Mouse (Mus musculus) neural tube, embryonic 15.5 days (tissue): ENCODE measurements around the gene Rasal2. TPM values are rescaled to one million over a fixed set of nuclear protein-coding genes. Genes with fewer than 3 reads are reported as not detected.

ENCODE experiments used
- ATAC-seq: fragments of 200-750 bp; cut with Nextera tagmentation; 2 replicates; pipeline ENCODE4 v1.8.0; 2017; ENCODE audit warnings: mild to moderate bottlenecking, moderate TSS enrichment, moderate library complexity; ENCODE audit not compliant: low FRiP score
- H3K27ac ChIP-seq: fragments of 300-500 bp; sonication (generic); replicated peaks from 2 replicates; pipeline ENCODE4 v1.5.1; 2015; ENCODE audit warnings: mild to moderate bottlenecking, inconsistent platforms
- H3K27me3 ChIP-seq: fragments of 300-500 bp; sonication (generic); replicated peaks from 2 replicates; pipeline ENCODE4 v1.6.1; 2015; ENCODE audit warnings: inconsistent platforms
- H3K36me3 ChIP-seq: fragments of 300-500 bp; sonication (generic); 2 replicates; pipeline ENCODE4 v1.6.1; 2015; ENCODE audit warnings: inconsistent platforms
- H3K4me1 ChIP-seq: fragments of 300-500 bp; sonication (generic); 2 replicates; pipeline ENCODE4 v1.6.1; 2015; ENCODE audit warnings: inconsistent platforms
- H3K4me2 ChIP-seq: fragments of 300-500 bp; sonication (generic); 2 replicates; pipeline ENCODE4 v1.6.1; 2015; ENCODE audit warnings: inconsistent platforms, mild to moderate bottlenecking, moderate library complexity
- H3K4me3 ChIP-seq: fragments of 300-500 bp; sonication (generic); replicated peaks from 2 replicates; pipeline ENCODE4 v1.5.1; 2015; ENCODE audit warnings: mild to moderate bottlenecking, inconsistent platforms
- H3K9ac ChIP-seq: fragments of 300-500 bp; sonication (generic); replicated peaks from 2 replicates; pipeline ENCODE4 v1.6.1; 2015; ENCODE audit warnings: mild to moderate bottlenecking, inconsistent platforms
- H3K9me3 ChIP-seq: fragments of 300-500 bp; sonication (generic); replicated peaks from 2 replicates; pipeline ENCODE4 v1.6.1; 2016; ENCODE audit warnings: inconsistent platforms
- WGBS: fragments of 180-500 bp; shearing (Covaris S2); methylation state at CpG from one replicate; pipeline ENCODE4 v1.1.7; 2015; ENCODE audit warnings: mixed read lengths; 5-methylcytosine and 5-hydroxymethylcytosine counted together
- polyA plus RNA-seq: library from polyadenylated mRNA; unstranded; fragments of >200 nt; fragmentation: Nextera tagmentation; extraction: Ambion mirVana; gene quantifications from 2 replicates; pipeline ENCODE4 v1.2.1, GENCODE M21; 2015

Rasal2 gene
- polyA plus RNA-seq, 1 experiment from 2014 or later, result 39.1 TPM

DNA sequence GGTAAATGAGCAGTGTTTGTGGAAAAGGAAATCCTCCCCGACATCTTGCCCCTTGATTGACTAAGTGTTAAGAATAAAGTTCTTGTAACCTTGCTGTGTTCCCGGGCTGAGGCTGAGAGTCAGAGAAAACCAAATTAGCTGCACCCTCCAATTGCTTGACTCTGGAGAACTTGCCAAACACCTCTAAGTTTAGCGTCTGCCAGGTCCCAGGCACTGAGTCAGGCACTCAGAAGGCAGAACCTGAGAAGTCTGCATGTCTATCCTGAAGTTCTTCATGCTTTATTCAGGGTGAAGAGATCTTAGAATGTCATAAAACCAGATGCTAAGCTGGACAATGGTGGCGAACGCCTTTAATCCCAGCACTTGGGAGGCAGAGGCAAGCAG, 36.4 kb upstream of the Rasal2 start:
- no peaks in the 10 kb centered on the region for H3K36me3 ChIP-seq
- no peak overlapping the region for H3K27ac ChIP-seq
- WGBS, result 78% methylated on average over 5 of the region's 5 CpGs
- H3K4me1 ChIP-seq, result peaks cover 33% of the 10 kb centered on the region
- H3K9me3 ChIP-seq, result no peaks in the 10 kb centered on the region
- H3K27me3 ChIP-seq, result no peaks in the 10 kb centered on the region; the same call in 1 of the 2 replicates
- H3K9ac ChIP-seq, result no peak overlapping the region
- no peak for ATAC-seq
- H3K4me3 ChIP-seq, result no peak overlapping the region
- no peak overlapping the region for H3K4me2 ChIP-seq

DNA sequence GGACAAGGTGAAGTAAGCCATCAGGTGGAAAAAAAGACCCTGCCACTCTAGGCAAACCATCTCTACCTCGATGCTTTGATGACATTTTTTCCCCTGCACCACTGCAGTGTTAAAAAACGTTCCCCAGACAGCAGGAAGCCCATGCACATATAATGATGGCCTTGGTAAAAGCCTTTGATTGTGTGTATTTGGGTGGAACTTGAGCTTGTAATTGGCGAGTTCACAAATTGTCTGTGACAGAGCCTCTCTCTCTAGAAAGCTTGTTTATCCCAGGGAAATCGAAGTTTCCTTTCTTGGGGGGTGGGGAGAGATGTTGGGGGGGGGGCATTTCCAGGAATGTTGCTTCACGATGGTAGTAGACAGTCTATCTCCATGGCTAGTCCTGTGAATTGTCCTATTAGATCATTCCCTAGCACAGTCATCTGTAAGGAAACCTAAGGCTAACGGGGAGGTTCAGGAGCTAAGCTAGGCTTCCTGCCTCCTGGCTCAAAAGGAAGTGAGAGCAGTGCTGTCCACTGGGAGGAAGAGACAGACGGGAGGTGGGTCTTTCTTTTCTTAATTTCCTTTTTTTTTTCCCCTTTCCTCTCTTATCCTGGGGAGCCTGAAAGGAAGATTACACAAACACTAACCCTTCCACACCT, 35.9 kb upstream of the Rasal2 start:
- H3K36me3 ChIP-seq, result no peaks in the 10 kb centered on the region
- no peak overlapping the region for H3K27ac ChIP-seq
- 28% methylated on average over 7 of the region's 7 CpGs for WGBS

GRCm38 (mm10) chr1:157447142-157447541, 34.7 kb upstream of the Rasal2 start:
- H3K36me3 ChIP-seq, result no peaks in the 10 kb centered on the region
- WGBS, result 43% methylated on average over 4 of the region's 4 CpGs

More for the DNA sequence above, 35.9 kb upstream of the Rasal2 start:
- Histone ChIP-seq H3K9ac (no peak overlapping the region), H3K4me2 (no peak overlapping the region), H3K4me3 (no peak overlapping the region), H3K27me3 (no peaks in the 10 kb centered on the region; the same call in 1 of the 2 replicates), H3K9me3 (no peaks in the 10 kb centered on the region), H3K4me1 (peaks cover 38% of the 10 kb centered on the region)
- no peak for ATAC-seq

GRCm38 (mm10) chr1:157446325-157446724, 33.9 kb upstream of the Rasal2 start:
- no peak for ATAC-seq
- H3K4me2 ChIP-seq, result no peak overlapping the region
- no peaks in the 10 kb centered on the region; the same call in 1 of the 2 replicates for H3K27me3 ChIP-seq
- no peak overlapping the region for H3K9ac ChIP-seq
- H3K9me3 ChIP-seq, result no peaks in the 10 kb centered on the region
- H3K4me1 ChIP-seq, result peaks cover 41% of the 10 kb centered on the region
- 57% methylated on average over 7 of the region's 7 CpGs for WGBS
- H3K4me3 ChIP-seq, result no peak overlapping the region
- no peak overlapping the region for H3K27ac ChIP-seq
- no peaks in the 10 kb centered on the region for H3K36me3 ChIP-seq

More at GRCm38 (mm10) chr1:157447142-157447541, 34.7 kb upstream of the Rasal2 start:
- H3K4me2 ChIP-seq, result no peak overlapping the region
- ATAC-seq, result no peak
- H3K9ac ChIP-seq, result no peak overlapping the region
- H3K27me3 ChIP-seq, result no peaks in the 10 kb centered on the region; the same call in 1 of the 2 replicates
- H3K4me3 ChIP-seq, result no peak overlapping the region
- no peak overlapping the region for H3K27ac ChIP-seq
- no peaks in the 10 kb centered on the region for H3K9me3 ChIP-seq
- peaks cover 41% of the 10 kb centered on the region for H3K4me1 ChIP-seq

GRCm38 (mm10) chr1:157445398-157445910, 33.1 kb upstream of the Rasal2 start:
- Histone ChIP-seq H3K9ac (no peak overlapping the region), H3K4me1 (peaks cover 39% of the 10 kb centered on the region), H3K9me3 (no peaks in the 10 kb centered on the region), H3K27ac (no peak overlapping the region), H3K36me3 (no peaks in the 10 kb centered on the region), H3K4me2 (no peak overlapping the region), H3K27me3 (no peaks in the 10 kb centered on the region; the same call in 1 of the 2 replicates), H3K4me3 (no peak overlapping the region)
- no peak for ATAC-seq
- 92% methylated on average over 6 of the region's 6 CpGs for WGBS

DNA sequence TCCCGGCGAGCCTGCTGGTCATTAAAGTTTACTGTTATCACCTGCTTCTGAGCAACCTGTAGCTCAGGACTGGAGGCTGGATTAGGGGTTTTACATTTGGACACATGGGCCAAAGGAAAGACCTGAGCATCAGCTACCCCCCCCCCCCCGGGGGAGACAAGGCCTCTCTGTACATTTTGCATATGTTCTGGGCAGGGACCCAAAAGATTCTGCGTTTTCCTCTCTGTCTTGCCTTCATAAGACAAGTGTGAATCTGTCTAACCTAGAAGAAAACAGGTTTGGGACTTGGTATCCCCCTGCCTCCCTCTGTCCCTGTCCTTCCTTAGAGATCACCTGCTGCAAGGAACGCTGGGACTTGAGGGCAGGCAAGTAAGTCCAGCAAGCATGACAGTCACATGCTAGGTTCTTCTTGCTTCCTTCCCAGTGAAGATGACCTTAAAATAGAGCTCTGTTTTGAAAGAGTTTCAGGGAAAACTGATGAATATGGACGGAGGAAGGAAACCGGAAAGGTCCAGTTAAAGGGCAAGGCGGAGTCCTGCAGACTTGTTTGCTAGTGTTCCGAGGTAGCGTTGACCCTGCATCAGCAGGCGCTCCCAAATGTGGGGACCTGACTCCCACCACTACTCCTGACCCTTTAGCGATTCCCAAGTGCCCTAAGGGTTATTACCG, 32.4 kb upstream of the Rasal2 start:
- no peak overlapping the region for H3K4me3 ChIP-seq
- H3K4me2 ChIP-seq, result no peak overlapping the region
- 69% methylated on average over 13 of the region's 13 CpGs for WGBS
- H3K4me1 ChIP-seq, result peaks cover 39% of the 10 kb centered on the region
- no peak overlapping the region for H3K9ac ChIP-seq
- ATAC-seq, result no peak
- H3K27me3 ChIP-seq, result no peaks in the 10 kb centered on the region
- no peaks in the 10 kb centered on the region for H3K36me3 ChIP-seq
- peak overlapping the region; percentile 45; the same call in 1 of the 2 replicates for H3K27ac ChIP-seq
- H3K9me3 ChIP-seq, result no peaks in the 10 kb centered on the region

- H3K9ac ChIP-seq, result no peak overlapping the region
Observed at GRCm38 (mm10) chr1:157443723-157444561, 31.5 kb upstream of the Rasal2 start.

GRCm38 (mm10) chr1:157443026-157443722, 30.8 kb upstream of the Rasal2 start:
- H3K9ac ChIP-seq, result no peak overlapping the region
- no peaks in the 10 kb centered on the region for H3K9me3 ChIP-seq
- no peaks in the 10 kb centered on the region for H3K27me3 ChIP-seq
- H3K4me3 ChIP-seq, result no peak overlapping the region
- peak overlapping the region; percentile 44 for H3K4me2 ChIP-seq
- peaks cover 35% of the 10 kb centered on the region for H3K4me1 ChIP-seq
- no peak for ATAC-seq
- no peak overlapping the region for H3K27ac ChIP-seq
- no peaks in the 10 kb centered on the region for H3K36me3 ChIP-seq
- WGBS, result 14% methylated on average over 14 of the region's 14 CpGs

More at GRCm38 (mm10) chr1:157443723-157444561, 31.5 kb upstream of the Rasal2 start:
- H3K36me3 ChIP-seq, result no peaks in the 10 kb centered on the region
- no peak for ATAC-seq
- peak overlapping the region; percentile 45; the same call in 1 of the 2 replicates for H3K27ac ChIP-seq
- 19% methylated on average over 19 of the region's 19 CpGs for WGBS
- H3K4me2 ChIP-seq, result peak overlapping the region; percentile 44
- no peaks in the 10 kb centered on the region for H3K27me3 ChIP-seq
- H3K4me3 ChIP-seq, result no peak overlapping the region
- H3K9me3 ChIP-seq, result no peaks in the 10 kb centered on the region
- peaks cover 39% of the 10 kb centered on the region for H3K4me1 ChIP-seq

GRCm38 (mm10) chr1:157439973-157440641, 27.7 kb upstream of the Rasal2 start:
- Histone ChIP-seq H3K4me1 (peaks cover 35% of the 10 kb centered on the region), H3K9ac (no peak overlapping the region), H3K27me3 (no peaks in the 10 kb centered on the region), H3K9me3 (no peaks in the 10 kb centered on the region), H3K36me3 (no peaks in the 10 kb centered on the region), H3K27ac (no peak overlapping the region), H3K4me3 (peak overlapping the region; percentile 8), H3K4me2 (peak overlapping the region; percentile 39)
- WGBS, result 5% methylated on average over 14 of the region's 14 CpGs
- ATAC-seq, result peak; percentile 21; the same call in 1 of the 2 replicates

DNA sequence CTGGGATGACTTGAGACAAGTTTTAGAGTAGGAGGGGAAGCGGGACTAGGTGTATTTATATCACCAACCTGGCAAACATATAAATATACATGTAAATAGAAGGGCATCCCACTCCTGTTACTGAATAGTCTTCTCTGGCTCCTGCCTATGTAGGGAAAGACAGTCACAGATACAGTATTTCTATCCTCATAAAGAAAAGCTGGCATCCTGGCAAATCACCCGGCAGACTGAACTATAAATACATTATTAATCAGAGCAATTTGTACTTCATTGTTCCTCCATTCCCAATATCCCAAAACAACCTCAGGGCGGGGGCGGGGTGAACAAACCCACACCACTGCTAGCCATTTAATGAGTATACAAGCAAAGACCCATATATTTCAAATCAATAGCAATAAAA, 26.7 kb upstream of the Rasal2 start:
- WGBS, result 68% methylated on average over 4 of the region's 4 CpGs

More for the DNA sequence above, 26.7 kb upstream of the Rasal2 start:
- Histone ChIP-seq H3K27ac (no peak overlapping the region), H3K4me1 (peaks cover 26% of the 10 kb centered on the region), H3K9ac (no peak overlapping the region), H3K4me3 (no peak overlapping the region), H3K4me2 (no peak overlapping the region), H3K9me3 (no peaks in the 10 kb centered on the region), H3K36me3 (no peaks in the 10 kb centered on the region), H3K27me3 (no peaks in the 10 kb centered on the region)
- no peak for ATAC-seq
